12 mouse cellular contexts compared by ENCODE assay signal in the genomic region with DNA sequence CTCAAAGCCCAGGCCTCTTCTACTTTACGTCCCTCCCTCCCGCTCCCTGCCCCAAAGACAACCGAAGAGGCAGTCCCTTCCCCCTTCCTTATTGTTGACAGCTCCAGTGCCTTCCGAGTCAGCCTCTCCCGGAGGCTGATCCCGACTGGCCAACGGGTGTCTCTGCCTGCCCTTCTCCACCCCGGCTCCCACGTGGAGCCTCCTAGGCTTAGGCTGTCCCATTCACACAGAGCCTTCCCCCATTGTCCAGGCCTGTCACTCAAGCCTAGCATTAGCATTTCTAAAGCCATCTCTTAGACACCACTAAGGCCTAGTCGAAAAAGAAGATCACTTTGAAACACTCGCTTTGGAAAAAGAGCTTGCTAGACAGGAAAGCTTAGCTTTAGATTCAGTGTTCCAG. TPM values are rescaled to one million over a fixed set of nuclear protein-coding genes. Genes with fewer than 3 reads are reported as not detected.
A peak's percentile ranks its signal among the peaks of the same experiment; 100 is the strongest.
DNase-seq lines count a peak whose midpoint lies in the region; ATAC-seq and TF ChIP-seq lines count a peak whose summit lies in the region.
"Had no signal": no experiment of that assay in that cellular context is flagged by ENCODE, and none has a peak within 500 bp of the region (broad histone marks: within the 10 kb centered on the region; RNA-seq: fewer than 3 reads in every experiment).

No protein-coding gene starts in this region.

- no peak overlapping the region for H3K9ac ChIP-seq in ES-E14 (ENCODE audit: insufficient read depth, low read depth, low read length, poor library complexity, severe bottlenecking)
- H3K9ac ChIP-seq in hindbrain, embryonic 13.5 days, result no peak overlapping the region
- H3K9ac ChIP-seq in midbrain, postnatal 0 days (replicated peaks; ENCODE audit: low read length, poor library complexity, severe bottlenecking), result no peak overlapping the region
- no peak overlapping the region for H3K9ac ChIP-seq in heart, embryonic 11.5 days (ENCODE audit: low read depth, low read length)
- H3K9ac ChIP-seq: embryonic facial prominence, embryonic 13.5 days; liver, embryonic 14.5 days; stomach, embryonic 15.5 days had no signal

- H3K4me2 ChIP-seq in hindbrain, embryonic 13.5 days, result no peak overlapping the region
- no peak overlapping the region for H3K4me2 ChIP-seq in midbrain, postnatal 0 days (ENCODE audit: low read depth, low read length, poor library complexity, severe bottlenecking)
- H3K4me2 ChIP-seq in heart, embryonic 11.5 days, result no peak overlapping the region
- H3K4me2 ChIP-seq: embryonic facial prominence, embryonic 13.5 days; stomach, embryonic 15.5 days had no signal

- peaks cover 58% of the 10 kb centered on the region for H3K27me3 ChIP-seq in hindbrain, embryonic 13.5 days
- peaks cover 13% of the 10 kb centered on the region for H3K27me3 ChIP-seq in midbrain, postnatal 0 days (ENCODE audit: insufficient read depth, low read length)
- H3K27me3 ChIP-seq in heart, embryonic 11.5 days (ENCODE audit: control insufficient read depth, insufficient read depth, low read length), result peaks cover 32% of the 10 kb centered on the region

- H3K27ac ChIP-seq in ES-E14 (ENCODE audit: insufficient read depth, low read depth, low read length, poor library complexity, severe bottlenecking), result no peak overlapping the region
- no peak overlapping the region for H3K27ac ChIP-seq in hindbrain, embryonic 13.5 days
- no peak overlapping the region for H3K27ac ChIP-seq in midbrain, postnatal 0 days (ENCODE audit: low read depth, low read length)
- no peak overlapping the region for H3K27ac ChIP-seq in heart, embryonic 11.5 days (ENCODE audit: low read depth, low read length)
- H3K27ac ChIP-seq: embryonic facial prominence, embryonic 13.5 days; liver, embryonic 14.5 days; stomach, embryonic 15.5 days had no signal

- no peaks in the 10 kb centered on the region for H3K36me3 ChIP-seq in ES-E14 (ENCODE audit: control insufficient read depth, insufficient read depth, low read length, poor library complexity, severe bottlenecking)
- no peaks in the 10 kb centered on the region for H3K36me3 ChIP-seq in hindbrain, embryonic 13.5 days
- H3K36me3 ChIP-seq in midbrain, postnatal 0 days (ENCODE audit: insufficient read depth, low read length), result no peaks in the 10 kb centered on the region
- no peaks in the 10 kb centered on the region for H3K36me3 ChIP-seq in heart, embryonic 11.5 days (ENCODE audit: control insufficient read depth, insufficient read depth, low read length)
- H3K36me3 ChIP-seq: embryonic facial prominence, embryonic 13.5 days; stomach, embryonic 15.5 days had no signal

- in situ Hi-C loops in ES-E14 (cut with MboI; ENCODE audit: low sequenced_read_pairs in 2 of 2, unreplicated experiment in 2 of 2), result loop anchor here in 1 of 2 experiments (10.0 kb wide), 1 partner anchor 387 kb away; a partner anchor contains a TSS

- H3K4me3 ChIP-seq in ES-E14 (ENCODE audit: insufficient read depth in 1 of 2, low read depth in 1 of 2, low read length in 2 of 2, poor library complexity in 1 of 2, severe bottlenecking in 1 of 2), result no peak overlapping the region
- H3K4me3 ChIP-seq in hindbrain, embryonic 13.5 days, result no peak overlapping the region
- H3K4me3 ChIP-seq in midbrain, postnatal 0 days (ENCODE audit: low read depth, low read length), result no peak overlapping the region
- no peak overlapping the region for H3K4me3 ChIP-seq in heart, embryonic 11.5 days (ENCODE audit: low read depth, low read length)
- H3K4me3 ChIP-seq: embryonic facial prominence, embryonic 13.5 days; stomach, embryonic 15.5 days had no signal

- DNase-seq in ES-E14 (ENCODE audit: low read depth, low spot score), result peak; percentile 68
- DNase-seq in embryo, embryonic 9.5 days (ENCODE audit: extremely low spot score), result peak; percentile 54
- DNase-seq in midbrain, postnatal 0 days (ENCODE audit: low spot score), result no peak
- no peak for DNase-seq in lung, postnatal 4 days
- DNase-seq in layer of hippocampus, adult 11-12 months (ENCODE audit: low spot score), result no peak
- no peak for DNase-seq in left cerebral cortex, postnatal 4 days

- intact Hi-C loops in left cerebral cortex, postnatal 4 days (cut with DNase I), result loop anchor here (2.0 kb wide), 1 partner anchor 387 kb away; no protein-coding TSS in a partner anchor

- no peak for TF ChIP-seq CTCF in midbrain, postnatal 0 days (IDR thresholded peaks at IDR 0.05)

- peak; percentile 84 for ATAC-seq in hindbrain, embryonic 13.5 days (ENCODE audit: low FRiP score)
- peak; percentile 68; the same call in 1 of the 2 replicates for ATAC-seq in midbrain, postnatal 0 days (ENCODE audit: low FRiP score)
- ATAC-seq in heart, embryonic 11.5 days (replicated peaks; ENCODE audit: insufficient number of reproducible peaks, low FRiP score, low TSS enrichment), result no peak
- ATAC-seq: CD4-positive, CD25-positive, alpha-beta regulatory T cell, adult 4 months had no signal

- H3K9me3 ChIP-seq in ES-E14 (ENCODE audit: control insufficient read depth, insufficient read depth, low read depth, low read length), result no peaks in the 10 kb centered on the region
- H3K9me3 ChIP-seq in hindbrain, embryonic 13.5 days, result no peaks in the 10 kb centered on the region
- H3K9me3 ChIP-seq in midbrain, postnatal 0 days (ENCODE audit: low read length), result no peaks in the 10 kb centered on the region
- no peaks in the 10 kb centered on the region for H3K9me3 ChIP-seq in heart, embryonic 11.5 days (replicated peaks; ENCODE audit: control insufficient read depth, low read length)
- H3K9me3 ChIP-seq: embryonic facial prominence, embryonic 13.5 days; stomach, embryonic 15.5 days had no signal

- 24% methylated on average over 11 of the region's 11 CpGs for WGBS in hindbrain, embryonic 13.5 days
- 32% methylated on average over 11 of the region's 11 CpGs for WGBS in midbrain, postnatal 0 days
- 28% methylated on average over 11 of the region's 11 CpGs for WGBS in heart, embryonic 11.5 days (ENCODE audit: insufficient replicate concordance)

- H3K4me1 ChIP-seq in ES-E14 (ENCODE audit: control insufficient read depth in 2 of 2, insufficient read depth in 2 of 2, low read length in 2 of 2, poor library complexity in 1 of 2), result 0 out of 4 replicates have a peak, but pooled peaks cover 0 to 3% of the 10 kb centered on the region in 2 experiments
- peaks cover 12% of the 10 kb centered on the region; the same call in 1 of the 2 replicates for H3K4me1 ChIP-seq in hindbrain, embryonic 13.5 days (replicated peaks)
- H3K4me1 ChIP-seq in midbrain, postnatal 0 days (ENCODE audit: insufficient read depth, low read length), result no peaks in the 10 kb centered on the region
- H3K4me1 ChIP-seq in heart, embryonic 11.5 days (ENCODE audit: control insufficient read depth, insufficient read depth, low read length), result peaks cover 4% of the 10 kb centered on the region; the same call in 1 of the 2 replicates
- H3K4me1 ChIP-seq: stomach, embryonic 15.5 days had no signal

TF ChIP-seq in ES-E14, 5 proteins besides CTCF, POLR2A, EP300 and RAD21:
- TF ChIP-seq MAFK (IDR thresholded peaks at IDR 0.05; ENCODE audit: insufficient read depth, low read depth, low read length), result no peak
- no peak for TF ChIP-seq HCFC1 (IDR thresholded peaks at IDR 0.05; ENCODE audit: borderline replicate concordance, insufficient read depth, low read length)
- TF ChIP-seq CHD2 (IDR thresholded peaks at IDR 0.05; ENCODE audit: low read depth, low read length), result no peak
- TF ChIP-seq ZC3H11A (IDR thresholded peaks at IDR 0.05; ENCODE audit: borderline replicate concordance, low read depth, low read length), result no peak
- TF ChIP-seq ZNF384 (IDR thresholded peaks at IDR 0.05; ENCODE audit: low read depth, low read length), result no peak

RNA-seq across cellular contexts. Expression of a gene that starts 51.2 kb away (rescaled TPM):
- 28.8 and 36.1 TPM in 2 replicates for total RNA-seq in ES-E14 (2012; rRNA removed)
- 327 and 330 TPM in 2 replicates for polyA plus RNA-seq in hindbrain, embryonic 13.5 days (2015; fragmentation: Nextera tagmentation; extraction: Ambion mirVana)
- 250 and 271 TPM in 2 replicates for total RNA-seq in midbrain, postnatal 0 days (2014; rRNA removed)
- polyA plus RNA-seq in midbrain, postnatal 0 days (2015; fragmentation: Nextera tagmentation; extraction: Ambion mirVana), result 405 and 423 TPM in 2 replicates
- polyA plus RNA-seq in heart, embryonic 11.5 days (2014; fragmentation: Nextera tagmentation; extraction: Ambion mirVana), result 97.3 and 110 TPM in 2 replicates
- total RNA-seq in left cerebral cortex, postnatal 4 days (2021), result 100 to 1,000 TPM; 171 to 197 TPM

Comparison
In these comparisons a context has a peak if more than half of its experiments do, and no peak if none do; other contexts are left out.
1. DNase-seq: peak in ES-E14 (single experiment) and embryo, embryonic 9.5 days (single experiment); none in midbrain, postnatal 0 days (single experiment), lung, postnatal 4 days (0 of 2), layer of hippocampus, adult 11-12 months (single experiment) and left cerebral cortex, postnatal 4 days (single experiment).